Mouse (Mus musculus) kidney, adult 8-10 months (tissue): ENCODE data around the gene Lmf1.

ENCODE experiments used
- DNase-seq, 2 experiments: peaks; one replicate each; pipeline ENCODE4 v3.0.0; 2022

The Lmf1 gene

DNA sequence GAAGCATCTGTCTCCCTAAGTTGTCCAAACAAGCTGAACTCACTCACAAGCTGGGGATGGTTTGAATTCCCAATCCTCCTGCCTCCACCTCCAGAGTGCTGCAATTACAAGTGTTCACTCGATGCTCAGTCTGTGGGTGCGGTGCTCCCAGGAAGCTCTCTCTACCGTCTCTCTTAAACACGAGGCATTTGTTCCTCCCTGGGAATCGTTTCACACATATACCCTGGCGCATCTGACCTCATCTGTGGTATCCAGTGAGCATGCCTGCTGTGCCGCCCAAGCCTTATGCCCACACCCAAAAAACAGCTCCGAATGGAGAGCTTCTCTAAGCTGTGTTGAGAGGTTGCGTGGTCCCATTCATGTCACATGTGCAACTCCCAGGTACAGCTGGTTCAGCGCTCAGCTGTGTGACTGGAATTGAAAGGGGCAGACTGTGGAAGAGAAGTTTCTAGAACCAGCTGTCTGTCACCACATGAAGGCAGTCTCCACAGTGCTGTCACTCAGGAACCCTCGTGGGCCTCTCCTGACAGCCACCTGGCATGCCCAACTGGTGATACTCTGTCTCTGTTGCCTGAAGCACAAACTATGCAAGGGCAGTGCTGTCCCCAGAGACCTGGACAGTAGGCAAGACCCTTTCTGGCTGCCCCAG is 29.4 kb downstream of the Lmf1 start:
- DNase-seq = no peak

DNA sequence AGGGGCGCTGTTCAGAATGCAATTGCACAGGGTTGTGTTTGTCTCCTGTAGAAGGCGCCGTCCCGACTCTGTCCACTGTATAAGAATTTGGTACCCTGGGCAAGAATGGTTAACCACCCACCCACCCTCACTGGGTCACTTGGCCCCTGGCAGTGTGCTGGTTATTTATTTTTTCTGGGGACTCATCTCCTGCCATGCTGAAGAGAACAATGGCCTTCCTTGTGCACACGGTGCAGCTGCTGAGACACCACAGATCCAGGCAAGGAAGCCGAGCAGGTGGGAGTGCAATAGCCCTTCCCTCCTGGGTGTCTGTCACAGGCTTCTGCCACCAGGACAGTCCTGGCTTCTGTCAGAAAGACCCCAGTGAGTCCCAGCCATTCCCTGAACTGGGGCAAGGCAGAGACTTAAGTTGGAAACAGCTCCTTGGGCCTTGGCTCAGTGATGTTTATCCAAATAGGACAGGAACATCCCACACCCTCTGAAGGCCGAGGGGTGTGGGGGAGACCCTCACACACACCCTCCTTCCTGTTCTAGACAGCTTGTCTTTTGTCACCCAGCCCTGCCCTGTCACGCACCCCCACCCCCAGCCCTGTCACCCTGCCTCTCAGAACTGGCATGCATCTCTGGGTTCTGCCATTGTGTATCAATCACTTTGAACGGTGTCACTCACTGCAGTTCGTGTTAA is 30.1 kb downstream of the Lmf1 start:
- no peak for DNase-seq

DNA sequence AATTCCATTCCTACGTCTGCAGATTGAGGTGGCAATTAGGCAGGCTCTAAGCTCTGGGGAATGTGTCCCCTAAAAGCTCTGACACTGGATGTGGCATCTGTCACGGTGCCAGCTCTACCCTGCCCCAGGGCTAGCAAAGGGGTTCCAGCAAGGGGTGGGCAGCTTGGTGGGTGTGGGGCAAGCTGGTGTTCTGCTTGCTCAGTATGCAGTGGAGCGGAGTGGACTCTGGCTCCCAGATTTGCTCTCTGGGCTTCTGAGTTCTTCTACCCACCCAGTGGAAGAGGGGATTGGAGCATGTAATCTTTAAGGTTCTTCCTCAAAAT is 30.6 kb downstream of the Lmf1 start:
- DNase-seq = no peak

DNA sequence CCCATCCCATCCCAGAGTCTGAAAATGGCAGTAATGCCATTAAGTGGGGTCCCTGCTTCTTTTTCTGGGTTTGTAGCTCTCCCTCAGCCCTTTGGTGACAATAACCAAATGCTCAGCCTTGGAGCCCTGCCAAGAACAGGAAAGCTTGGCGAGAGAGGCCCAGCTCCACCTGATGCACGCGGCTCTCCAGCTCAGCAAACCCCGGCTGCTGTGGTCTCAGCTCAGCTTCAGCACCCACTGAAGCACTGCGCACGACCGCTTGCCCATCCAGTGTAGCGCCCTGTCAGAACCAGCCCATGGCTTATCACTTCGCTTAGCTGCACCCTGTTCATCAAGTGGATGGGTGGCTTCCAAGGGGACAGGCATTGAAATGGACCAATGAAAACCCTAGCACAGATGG is 31.3 kb downstream of the Lmf1 start:
- DNase-seq = no peak

DNA sequence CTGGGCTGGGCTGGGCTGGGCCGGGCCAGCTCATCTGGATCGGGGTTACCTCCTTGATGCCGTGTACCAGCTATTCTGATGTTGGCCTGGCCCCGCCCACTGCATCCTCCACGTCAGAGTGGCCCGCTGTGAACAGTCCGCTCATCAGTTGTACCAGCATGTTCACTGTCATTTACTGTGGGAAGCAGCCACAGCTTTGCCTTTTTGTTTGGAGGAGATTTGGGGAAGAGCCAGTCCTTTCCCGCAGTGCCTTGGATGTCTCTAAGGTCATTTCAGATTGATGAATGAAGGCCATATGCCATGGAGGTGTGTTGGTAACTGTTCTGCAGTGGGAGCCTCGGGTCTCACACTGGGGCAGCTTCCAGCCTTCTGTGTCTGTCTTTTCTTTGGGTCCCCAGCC is 33.7 kb downstream of the Lmf1 start:
- no peak for DNase-seq

DNA sequence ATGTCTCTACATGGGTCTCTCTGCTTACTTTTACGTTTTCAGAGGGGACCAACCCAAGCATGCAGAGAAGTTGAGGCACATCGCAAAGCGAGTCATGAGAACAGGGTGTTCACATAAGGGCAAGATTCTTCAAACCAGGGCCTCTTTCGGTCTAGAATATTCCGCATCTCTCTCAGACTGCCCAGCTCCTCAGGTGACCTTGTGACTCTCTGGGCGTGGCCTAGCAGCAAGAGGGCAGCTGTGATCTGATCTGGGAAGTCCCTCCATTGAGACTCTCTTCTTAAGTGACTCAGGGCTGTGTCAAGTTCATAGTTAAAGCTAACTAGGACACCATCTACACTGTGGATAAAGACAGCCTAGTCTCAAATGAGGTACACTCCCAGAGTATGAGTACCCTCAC is 34.4 kb downstream of the Lmf1 start:
- no peak for DNase-seq

DNA sequence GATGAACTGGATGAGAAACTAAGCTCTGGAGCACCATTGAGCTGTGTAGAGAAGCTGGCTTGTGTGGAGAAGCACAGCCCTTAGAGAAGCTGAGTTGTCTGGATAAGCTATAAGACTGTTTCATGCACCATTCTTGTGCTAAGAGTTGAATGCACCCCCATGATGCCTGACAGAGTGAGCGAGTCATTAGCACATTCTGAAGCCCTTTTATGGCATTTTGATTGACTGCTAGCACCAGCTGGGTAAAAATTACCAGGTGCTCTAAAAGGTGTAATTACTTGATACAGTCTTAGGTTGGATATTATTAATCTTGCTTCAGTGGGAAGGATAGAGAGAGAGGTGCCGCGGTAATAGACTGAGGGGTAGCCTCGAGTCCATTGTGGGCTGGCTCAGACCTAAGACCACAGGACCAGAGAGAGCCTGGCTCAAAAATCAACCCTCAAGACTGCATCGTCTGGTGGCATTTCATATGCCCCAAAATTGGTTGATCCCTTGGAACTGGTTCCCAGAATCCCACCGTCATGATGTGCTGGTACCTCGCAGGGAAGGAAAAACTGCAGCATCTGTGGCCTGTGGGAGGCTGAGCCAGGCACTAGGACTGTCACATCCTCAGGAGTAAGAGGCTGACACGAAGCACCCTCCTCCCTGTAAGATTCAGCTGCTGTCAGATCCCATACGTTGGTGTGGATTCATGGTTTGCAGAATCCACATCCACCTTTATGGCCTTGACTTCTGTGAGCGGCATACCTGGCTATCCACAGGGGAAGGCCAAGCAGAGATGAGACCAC is 36.0 kb downstream of the Lmf1 start:
- no peak for DNase-seq

DNA sequence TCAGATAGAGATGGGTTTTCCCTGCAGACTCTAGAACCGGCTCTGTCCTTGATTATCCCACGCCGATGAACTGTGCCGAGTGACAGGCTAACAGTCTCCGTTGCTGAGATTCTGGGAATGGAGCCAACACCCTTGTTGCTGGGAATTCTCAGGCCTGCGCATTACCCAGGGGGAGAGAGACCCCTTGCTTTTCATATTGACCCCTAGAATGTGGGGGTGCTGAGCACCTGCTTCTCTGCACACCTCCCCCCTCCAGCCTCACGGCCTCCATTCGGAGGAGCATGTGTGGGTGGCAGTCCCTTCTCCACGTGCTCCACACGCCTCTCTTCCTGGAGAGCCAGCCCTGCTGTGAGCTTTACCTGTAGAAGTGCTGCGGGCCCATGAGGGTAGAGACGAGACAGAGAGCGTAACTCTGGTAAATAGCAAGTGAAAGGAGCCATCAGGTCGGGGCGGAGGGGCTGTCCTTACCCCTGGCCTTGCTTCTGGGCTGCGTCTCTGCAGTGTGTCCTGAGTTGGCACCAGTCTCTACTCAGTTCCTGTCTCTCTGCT is 39.7 kb downstream of the Lmf1 start:
- DNase-seq = no peak

DNA sequence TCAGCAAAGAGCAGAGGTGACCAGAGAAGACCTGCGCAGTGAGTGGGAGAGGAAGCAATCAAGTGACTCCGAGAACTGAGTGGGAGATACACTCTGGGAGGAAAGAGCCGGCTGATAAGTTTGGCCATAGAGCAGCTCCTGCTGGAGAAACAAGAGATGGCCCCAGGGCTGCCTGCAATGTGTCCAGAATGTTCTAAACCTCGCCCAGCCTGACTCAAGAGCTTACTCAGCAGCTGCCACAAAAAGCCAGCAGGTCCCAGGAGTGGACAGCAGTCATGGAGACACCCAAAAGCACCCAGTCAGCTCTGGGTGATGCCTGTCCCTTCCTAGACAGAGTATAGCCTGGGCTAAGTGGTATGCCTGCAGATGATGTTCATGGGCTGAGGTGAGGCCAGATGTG is 44.6 kb downstream of the Lmf1 start:
- DNase-seq = no peak

DNA sequence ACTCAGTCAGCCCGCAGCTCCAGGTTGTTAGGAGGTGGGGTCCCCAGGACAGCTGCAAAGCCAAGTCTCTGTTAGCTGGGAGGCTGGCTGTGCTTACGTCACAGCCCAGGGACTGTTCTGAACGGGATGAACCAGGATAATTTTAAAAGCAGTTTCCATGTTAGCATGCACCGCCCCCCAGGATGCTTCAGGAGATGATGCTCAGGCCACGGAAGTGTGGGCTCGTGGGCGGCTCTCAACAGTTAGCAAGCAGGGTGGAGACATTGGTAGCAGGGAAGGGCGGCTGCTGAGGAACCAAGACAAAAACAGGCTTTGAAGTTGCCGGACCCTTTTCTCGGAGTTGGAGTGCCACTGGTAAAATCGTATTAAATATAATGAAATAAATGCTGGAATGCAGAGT is 45.0 kb downstream of the Lmf1 start:
- DNase-seq = no peak

DNA sequence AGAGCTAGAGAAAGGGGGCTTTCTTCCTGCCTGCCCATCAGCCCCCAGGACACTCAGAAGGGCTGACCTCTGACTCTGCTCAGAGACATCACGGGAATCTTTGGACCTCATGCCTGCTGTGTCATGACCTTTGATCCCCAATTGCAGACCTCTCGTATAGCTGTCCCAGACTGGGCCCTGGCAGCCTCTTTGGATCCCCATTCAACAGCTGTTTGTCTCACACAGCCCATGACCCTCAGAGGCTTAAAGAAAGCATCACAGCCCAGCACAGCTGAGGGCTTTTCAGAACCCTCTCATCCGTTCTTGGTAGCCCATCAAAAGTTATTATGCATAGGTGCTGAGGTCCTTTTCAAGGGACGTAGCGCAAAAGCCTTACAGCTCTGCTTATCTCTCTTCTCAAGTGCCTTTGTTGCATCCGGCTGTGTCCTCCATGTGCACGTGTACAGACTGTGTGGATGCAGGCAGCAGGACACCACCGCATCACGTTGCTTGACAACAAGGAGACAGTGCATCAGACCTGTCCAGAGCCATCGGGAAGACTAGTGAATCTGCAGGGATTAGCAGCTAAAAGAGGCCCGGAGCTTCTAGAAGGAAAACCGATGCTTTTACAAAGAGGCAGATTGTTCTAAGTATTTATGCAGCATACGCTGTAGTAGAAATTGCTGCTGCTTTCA is 45.7 kb downstream of the Lmf1 start:
- no peak for DNase-seq

DNA sequence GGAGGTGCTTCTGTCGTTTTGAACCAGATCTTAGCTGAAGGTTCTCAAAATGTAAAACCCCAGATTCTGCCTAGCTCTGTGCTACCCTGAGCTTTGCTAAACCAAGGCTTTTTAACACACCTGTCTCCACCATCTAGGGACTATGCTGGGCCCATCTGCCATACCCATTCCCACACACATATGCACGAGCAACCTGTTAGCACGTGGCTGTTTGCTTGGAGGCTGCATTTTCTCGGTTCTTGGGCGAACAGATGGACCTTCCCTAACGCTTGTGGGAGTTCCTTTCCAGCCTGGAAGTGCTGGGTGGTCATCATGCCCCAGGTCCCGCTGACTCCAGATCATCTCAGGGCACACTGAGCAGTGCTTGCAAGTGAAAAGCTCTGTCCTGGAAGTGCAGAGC is 46.4 kb downstream of the Lmf1 start:
- no peak for DNase-seq

DNA sequence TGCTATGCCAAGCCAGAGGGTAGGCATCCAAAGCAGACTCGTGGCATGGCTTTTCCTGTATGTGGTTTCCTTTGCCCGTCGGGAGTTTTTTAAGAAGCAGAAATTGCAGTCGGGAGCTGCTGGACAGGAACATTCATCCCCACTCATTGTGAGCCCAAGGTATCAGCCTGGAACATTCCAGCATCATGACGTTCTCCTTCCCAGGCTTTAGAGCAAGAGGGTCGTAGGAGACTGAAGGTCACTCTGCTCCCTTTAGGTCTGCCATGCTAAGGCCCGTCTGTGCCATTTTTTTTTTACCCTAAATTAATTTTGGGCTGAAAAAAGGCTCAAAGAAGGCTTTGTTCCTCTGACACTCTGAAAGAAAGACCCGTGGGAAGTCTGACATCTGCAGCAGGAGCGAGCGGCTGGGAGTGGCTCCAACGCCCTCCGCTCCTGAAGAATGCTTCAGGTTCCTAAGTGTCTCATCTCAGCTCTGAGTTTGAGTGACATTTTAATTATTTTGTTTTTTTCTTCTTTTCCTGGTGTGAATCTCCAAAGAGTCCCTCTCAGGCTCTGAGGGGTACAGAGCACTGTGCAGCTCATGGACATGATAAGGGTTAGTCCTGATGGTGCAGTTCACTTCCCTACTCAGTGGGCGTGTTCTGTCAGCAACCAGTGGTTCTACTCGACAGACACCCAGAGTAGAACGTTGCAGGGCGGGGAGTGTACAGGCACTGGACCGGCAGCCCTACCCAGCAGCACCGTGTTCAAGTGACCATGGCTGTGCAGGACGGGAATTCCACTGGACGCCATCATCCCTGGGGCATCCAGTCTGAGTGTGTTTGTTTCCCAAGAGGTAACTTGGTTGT is 47.5 kb downstream of the Lmf1 start:
- no peak for DNase-seq

DNA sequence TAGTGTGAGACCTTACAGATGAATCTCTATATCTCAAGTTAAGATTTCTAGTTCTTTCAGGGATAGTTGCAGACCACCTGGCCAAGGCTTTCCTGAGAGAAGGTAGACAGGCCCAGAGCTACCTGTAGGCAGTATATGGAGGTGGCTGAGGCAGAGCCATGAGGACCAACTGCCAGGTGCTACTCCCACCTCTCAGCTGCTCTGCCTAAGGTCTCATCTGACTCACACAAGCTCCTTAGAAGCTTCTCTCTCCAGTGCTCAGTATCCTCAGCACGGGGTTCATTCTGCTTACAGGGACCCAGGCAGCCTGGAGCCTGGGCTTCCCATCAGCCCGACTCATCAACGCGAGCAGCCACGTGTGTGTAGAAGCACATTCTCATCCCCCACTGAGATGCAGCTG is 51.4 kb downstream of the Lmf1 start:
- DNase-seq = no peak

DNA sequence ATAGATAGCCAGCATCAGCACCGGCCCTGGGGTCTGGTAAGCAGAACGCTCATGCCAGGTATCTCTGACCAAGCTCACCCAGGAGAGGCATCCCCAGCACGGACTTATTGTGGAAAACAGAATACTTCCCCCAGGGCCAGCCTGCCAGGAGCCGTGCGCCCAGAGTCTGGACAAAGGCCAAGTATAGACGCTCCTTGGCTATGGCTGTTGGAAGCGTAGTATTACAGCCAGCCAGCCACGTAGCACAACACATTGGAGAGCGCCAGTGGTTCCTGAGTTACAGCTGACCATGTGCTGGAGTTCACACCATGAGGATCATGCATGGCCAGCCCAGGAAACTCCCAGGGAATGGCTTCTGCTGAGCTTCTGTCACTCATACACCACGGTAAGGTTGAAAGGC is 55.2 kb downstream of the Lmf1 start:
- no peak for DNase-seq

DNA sequence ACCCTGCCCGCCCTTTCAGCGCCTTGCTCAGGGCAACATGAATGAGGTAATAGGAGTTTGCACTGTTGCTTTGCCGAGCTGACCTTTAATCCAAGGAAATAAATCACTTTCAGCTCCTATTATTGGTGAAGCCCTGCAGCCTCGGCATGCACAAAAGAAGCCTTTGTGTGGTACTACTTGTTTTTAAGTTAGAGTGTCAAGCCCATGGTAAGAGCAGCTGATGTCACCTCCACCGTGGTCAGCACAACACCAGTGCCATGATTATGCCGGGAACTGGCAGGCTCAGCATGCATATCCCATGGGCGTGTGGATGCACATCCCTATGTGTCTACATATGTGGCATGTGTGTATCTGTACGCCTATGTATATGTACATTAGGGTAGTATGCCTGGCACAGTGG is 56.5 kb downstream of the Lmf1 start:
- DNase-seq = no peak

DNA sequence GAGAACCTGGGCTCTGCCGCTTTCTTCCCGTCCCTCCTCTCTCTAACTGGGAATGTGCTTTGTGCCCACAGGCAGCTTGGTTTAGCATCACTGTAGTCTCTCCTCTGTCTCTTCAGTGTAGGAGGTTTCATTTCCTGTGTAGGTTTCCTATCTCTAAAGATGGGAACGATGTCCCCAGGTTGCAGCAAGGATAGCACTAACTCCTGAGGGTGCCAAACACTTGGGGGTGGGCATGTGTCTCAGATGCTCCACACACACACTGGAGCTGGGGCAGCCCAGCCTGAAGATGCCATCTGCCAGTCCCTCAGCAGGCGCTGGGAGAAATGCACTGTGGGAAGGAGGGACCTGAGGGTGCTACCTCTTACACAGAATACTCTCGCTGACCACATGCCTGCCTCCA is 56.9 kb downstream of the Lmf1 start:
- DNase-seq = no peak

DNA sequence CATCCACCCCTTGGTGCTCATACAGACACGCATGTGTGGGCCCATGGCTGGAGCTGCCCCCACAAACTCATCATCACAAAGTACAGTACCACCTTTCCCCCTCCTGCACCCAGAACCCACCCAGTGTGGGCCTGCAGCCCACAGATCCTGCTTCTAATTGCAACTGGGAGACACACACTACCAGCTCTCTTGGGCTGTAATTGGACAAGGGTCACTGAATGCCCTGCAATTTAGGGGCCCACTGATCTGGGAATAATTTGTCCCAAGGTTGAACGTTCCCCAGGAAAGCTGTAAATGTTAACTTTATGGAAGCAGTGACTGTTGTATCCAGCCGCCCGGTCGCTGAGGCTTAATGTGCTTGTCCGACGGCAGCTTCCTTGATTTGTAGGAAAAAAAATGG is 59.1 kb downstream of the Lmf1 start:
- DNase-seq = no peak

DNA sequence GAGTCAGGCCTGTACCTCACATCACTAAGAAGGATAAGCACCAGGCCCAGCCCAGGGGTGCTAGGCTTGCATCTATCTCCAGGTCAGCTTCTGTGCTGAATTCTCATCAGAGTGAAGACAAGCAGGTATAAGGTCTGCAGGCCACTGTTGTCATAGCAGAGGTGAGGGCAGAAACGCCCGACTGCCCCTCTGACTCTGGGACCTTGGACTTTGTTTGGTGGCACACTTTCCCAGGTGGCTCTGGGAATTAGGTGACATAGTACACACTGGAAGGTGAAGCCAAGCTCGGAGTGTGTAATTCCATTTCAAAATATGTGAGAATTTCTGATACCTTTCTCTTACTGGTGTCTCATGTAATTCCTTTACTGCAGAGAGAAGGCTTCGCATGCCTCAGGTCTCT is 59.6 kb downstream of the Lmf1 start:
- no peak for DNase-seq

DNA sequence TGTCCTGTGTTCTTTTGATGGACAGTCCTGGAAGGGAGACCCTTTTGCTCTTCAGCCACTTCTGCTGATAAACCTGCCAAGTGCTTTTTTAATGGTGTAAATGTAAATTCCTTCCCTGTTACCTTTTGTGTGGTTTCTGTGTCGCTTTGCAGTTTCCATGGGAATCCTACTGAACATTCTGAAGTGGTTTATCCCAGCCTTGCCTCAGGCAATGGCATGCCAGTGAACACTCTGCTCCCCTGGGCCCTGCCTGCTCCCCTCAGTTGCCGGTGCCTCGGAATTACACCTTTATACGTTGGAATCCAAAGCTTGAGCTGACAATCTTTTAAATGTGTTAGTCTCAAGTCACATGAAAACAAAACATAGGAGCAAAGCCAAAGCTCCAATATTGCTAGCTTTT is 62.1 kb downstream of the Lmf1 start:
- DNase-seq = no peak

DNA sequence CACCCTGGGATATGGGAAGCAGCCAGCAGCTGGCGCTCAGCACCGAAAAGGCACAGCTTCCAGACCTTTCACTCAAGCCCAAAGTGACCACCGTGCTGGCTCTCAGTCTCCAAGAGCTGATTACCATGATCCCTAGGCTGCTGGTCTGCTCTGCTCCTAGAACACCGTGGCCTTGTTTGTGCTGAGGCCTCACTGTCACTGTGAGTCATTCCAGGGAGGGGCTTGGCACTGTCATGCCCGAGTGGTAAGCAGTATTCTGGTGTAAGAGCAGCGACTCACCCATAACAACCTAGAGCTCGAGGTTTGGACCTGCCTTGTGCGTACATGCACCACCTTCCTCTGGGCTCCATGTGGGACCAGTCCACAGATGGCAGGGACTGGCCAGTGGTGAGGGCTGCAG is 63.1 kb downstream of the Lmf1 start:
- DNase-seq = no peak

DNA sequence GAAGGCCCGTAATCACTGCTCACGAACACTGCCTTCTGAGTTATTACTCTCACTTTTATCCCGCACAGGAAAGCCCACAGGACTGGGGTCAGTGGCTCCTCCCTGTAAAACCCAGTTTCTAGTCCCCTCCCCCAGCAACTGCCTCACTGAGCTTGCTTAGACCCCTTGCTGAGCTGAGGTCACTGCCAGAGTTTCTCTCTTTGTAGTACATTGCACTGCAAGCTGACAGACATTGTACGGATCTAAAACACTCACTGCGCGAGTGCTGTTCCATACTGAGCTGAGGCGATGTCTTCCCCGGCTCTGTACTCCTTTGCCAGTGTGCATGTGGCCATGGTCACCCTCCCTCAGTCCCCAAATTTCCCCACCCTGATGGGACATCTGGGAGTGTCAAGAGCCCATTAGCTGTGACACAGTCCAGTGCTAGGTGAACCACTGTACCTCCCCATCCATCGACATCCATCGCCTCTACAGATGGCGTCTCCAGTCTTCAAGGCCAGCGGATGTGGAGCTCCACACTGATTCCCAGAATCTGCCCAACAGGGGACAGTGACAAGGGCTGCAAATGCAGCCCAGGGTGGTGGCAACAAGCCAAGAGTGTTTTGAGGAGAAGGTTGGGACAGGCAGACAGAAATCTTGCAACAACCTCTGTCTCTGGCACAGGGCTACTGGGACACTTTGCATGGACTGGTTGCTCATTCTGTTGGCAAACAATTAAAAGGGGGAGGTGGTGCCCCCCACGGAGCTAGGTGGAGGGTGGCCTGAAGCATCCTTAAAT is 64.8 kb downstream of the Lmf1 start:
- no peak for DNase-seq
